ENCODE assay signal across 23 mouse cellular contexts in the genomic region with DNA sequence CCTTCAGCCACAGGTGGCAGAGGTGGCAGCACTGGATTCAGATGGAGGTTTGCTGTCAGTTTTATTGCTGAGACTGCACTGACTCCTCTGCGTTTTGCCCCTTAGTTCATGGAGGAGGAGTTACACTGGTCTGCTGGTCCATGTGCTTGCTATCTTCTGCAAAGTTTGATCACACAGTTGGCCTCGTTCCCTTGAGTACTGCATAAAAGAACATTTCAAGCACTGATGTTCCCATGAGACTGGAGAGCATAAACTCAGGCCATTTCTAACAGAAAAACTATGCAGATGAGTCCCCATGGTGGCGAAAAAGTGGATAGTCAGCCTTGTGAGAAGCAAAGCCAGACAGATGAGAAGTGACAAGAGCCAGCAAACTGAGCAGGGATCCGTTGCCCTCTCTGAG. TPM values are rescaled to one million over a fixed set of nuclear protein-coding genes. Genes with fewer than 3 reads are reported as not detected.
A peak's percentile ranks its signal among the peaks of the same experiment; 100 is the strongest.
DNase-seq lines count a peak whose midpoint lies in the region; ATAC-seq lines count a peak whose summit lies in the region.
"Had no signal": no experiment of that assay in that cellular context is flagged by ENCODE, and none has a peak within 500 bp of the region (broad histone marks: within the 10 kb centered on the region; RNA-seq: fewer than 3 reads in every experiment).

No protein-coding gene starts in this region.

- H3K9me3 ChIP-seq in kidney, embryonic 16.5 days (ENCODE audit: low read length) = no peaks in the 10 kb centered on the region
- H3K9me3 ChIP-seq: embryonic facial prominence, embryonic 13.5 days; forebrain, embryonic 12.5 days; G1E; heart, embryonic 13.5 days; hindbrain, embryonic 12.5 days had no signal

- peaks cover 31% of the 10 kb centered on the region for H3K36me3 ChIP-seq in kidney, embryonic 16.5 days (ENCODE audit: insufficient read depth, low read length)

- intact Hi-C loops in heart, postnatal 10 days (cut with DNase I) = no loop called here

- ATAC-seq in kidney, embryonic 16.5 days (ENCODE audit: low FRiP score, low TSS enrichment) = no peak
- ATAC-seq: CD4-positive, CD25-positive, alpha-beta regulatory T cell, adult 4 months; forebrain, embryonic 16.5 days; hindbrain, embryonic 16.5 days; inflammation-experienced regulatory T-cells, adult 6 months had no signal

- H3K27ac ChIP-seq in kidney, embryonic 16.5 days (ENCODE audit: low read length) = no peak overlapping the region
- H3K27ac ChIP-seq: embryonic facial prominence, embryonic 13.5 days; forebrain, embryonic 12.5 days; heart, embryonic 13.5 days; hindbrain, embryonic 12.5 days had no signal

- H3K4me1 ChIP-seq in kidney, embryonic 16.5 days (ENCODE audit: insufficient read depth, low read length) = peaks cover 9% of the 10 kb centered on the region; the same call in 1 of the 2 replicates
- H3K4me1 ChIP-seq: embryonic facial prominence, embryonic 13.5 days; forebrain, embryonic 12.5 days; heart, embryonic 13.5 days; hindbrain, embryonic 12.5 days had no signal

- DNase-seq in adrenal gland, postnatal 10 days = peak; percentile 12
- DNase-seq in adrenal gland, adult 18-20 months (ENCODE audit: low spot score in 2 of 2) = no peak
- DNase-seq in heart, postnatal 10 days = peak; percentile 16 to 28
- DNase-seq in heart, adult 11 months = no peak
- DNase-seq in kidney, postnatal 10 days = peak; percentile 19
- no peak for DNase-seq in spleen, postnatal 10 days (ENCODE audit: low spot score in 2 of 2)
- DNase-seq: adrenal gland, postnatal 25 days; B cell, adult 2 months; cerebellum, adult 18-20 months; cerebellum, adult 9-11 months; cerebellum, postnatal 36 days; gastrocnemius, postnatal 25 days; heart, postnatal 4 days had no signal

- H3K27me3 ChIP-seq in kidney, embryonic 16.5 days (ENCODE audit: insufficient read depth, low read length) = no peaks in the 10 kb centered on the region
- H3K27me3 ChIP-seq: embryonic facial prominence, embryonic 13.5 days; forebrain, embryonic 12.5 days; heart, embryonic 13.5 days; hindbrain, embryonic 12.5 days had no signal

- no peak overlapping the region for H3K4me3 ChIP-seq in kidney, embryonic 16.5 days (ENCODE audit: low read length)
- H3K4me3 ChIP-seq: embryonic facial prominence, embryonic 13.5 days; forebrain, embryonic 12.5 days; heart, embryonic 13.5 days; hindbrain, embryonic 12.5 days had no signal

- H3K9ac ChIP-seq in kidney, embryonic 16.5 days (replicated peaks; ENCODE audit: low read length) = no peak overlapping the region
- H3K9ac ChIP-seq: embryonic facial prominence, embryonic 13.5 days; forebrain, embryonic 12.5 days; heart, embryonic 13.5 days; hindbrain, embryonic 12.5 days had no signal

- WGBS in kidney, embryonic 16.5 days = 79% methylated on average over 4 of the region's 4 CpGs

- H3K4me2 ChIP-seq in kidney, embryonic 16.5 days (replicated peaks; ENCODE audit: low read depth, low read length) = no peak overlapping the region
- H3K4me2 ChIP-seq: embryonic facial prominence, embryonic 13.5 days; forebrain, embryonic 12.5 days; heart, embryonic 13.5 days; hindbrain, embryonic 12.5 days had no signal

RNA-seq across cellular contexts. Expression of a gene that starts 32.0 kb away (rescaled TPM):
- total RNA-seq in adrenal gland, postnatal 10 days (2021) = 100 to 1,000 TPM; 360 to 448 TPM
- total RNA-seq in adrenal gland, adult 18-20 months (2021) = 100 to 1,000 TPM; 326 to 423 TPM
- total RNA-seq in heart, postnatal 10 days (2021) = 100 to 1,000 TPM; 132 to 179 TPM
- polyA plus RNA-seq in kidney, embryonic 16.5 days (2015; fragmentation: Nextera tagmentation; extraction: Ambion mirVana) = 70.6 and 81.9 TPM in 2 replicates

RNA-seq across cellular contexts. Expression of a gene that starts 34.0 kb away (rescaled TPM):
- 10 to 100 TPM; 22.8 to 24.5 TPM for total RNA-seq in adrenal gland, postnatal 10 days (2021)
- 10 to 100 TPM; 33.3 to 39.2 TPM for total RNA-seq in adrenal gland, adult 18-20 months (2021)
- 10 to 100 TPM; 11.2 to 16.9 TPM for total RNA-seq in heart, postnatal 10 days (2021)
- 84.0 and 85.3 TPM in 2 replicates for polyA plus RNA-seq in kidney, embryonic 16.5 days (2015; fragmentation: Nextera tagmentation; extraction: Ambion mirVana)

RNA-seq across cellular contexts. Expression of a gene that starts 34.7 kb away (rescaled TPM):
- total RNA-seq in adrenal gland, postnatal 10 days (2021) = 10 to 100 TPM; 25.4 to 28.4 TPM
- total RNA-seq in adrenal gland, adult 18-20 months (2021) = 10 to 100 TPM; 25.5 to 27.1 TPM
- 10 to 100 TPM; 19.8 to 21.0 TPM for total RNA-seq in heart, postnatal 10 days (2021)
- polyA plus RNA-seq in kidney, embryonic 16.5 days (2015; fragmentation: Nextera tagmentation; extraction: Ambion mirVana) = 8.9 and 9.4 TPM in 2 replicates

Comparison
In these comparisons a context has a peak if more than half of its experiments do, and no peak if none do; other contexts are left out.
1. DNase-seq: peak in adrenal gland, postnatal 10 days (single experiment), heart, postnatal 10 days (2 of 2) and kidney, postnatal 10 days (single experiment); none in adrenal gland, adult 18-20 months (0 of 2), heart, adult 11 months (single experiment) and spleen, postnatal 10 days (0 of 2).